Mouse (Mus musculus): ENCODE results near the gene Flvcr2. TPM values are rescaled to one million over a fixed set of nuclear protein-coding genes. Genes with fewer than 3 reads are reported as not detected.

Flvcr2 gene
- total and polyA plus RNA-seq, 2 experiments from 2014 or later, result 4.2 to 5.5 TPM

- H3K9ac ChIP-seq (replicated peaks; ENCODE audit: low read length, poor library complexity, severe bottlenecking), result no peak overlapping the region
- H3K27me3 ChIP-seq (ENCODE audit: insufficient read depth, low read length), result no peaks in the 10 kb centered on the region
- no peak for TF ChIP-seq CTCF (IDR thresholded peaks at IDR 0.05)
- 55% methylated on average over 4 of the region's 4 CpGs for WGBS
- H3K9me3 ChIP-seq (ENCODE audit: low read length), result no peaks in the 10 kb centered on the region
- H3K4me1 ChIP-seq (ENCODE audit: insufficient read depth, low read length), result no peaks in the 10 kb centered on the region
- H3K4me3 ChIP-seq (ENCODE audit: low read depth, low read length), result no peak overlapping the region
- H3K4me2 ChIP-seq (ENCODE audit: low read depth, low read length, poor library complexity, severe bottlenecking), result no peak overlapping the region
- DNase-seq (ENCODE audit: low spot score), result no peak
- no peak for ATAC-seq (ENCODE audit: low FRiP score)
- H3K27ac ChIP-seq (ENCODE audit: low read depth, low read length), result no peak overlapping the region
- no peaks in the 10 kb centered on the region for H3K36me3 ChIP-seq (ENCODE audit: insufficient read depth, low read length)
Observed at GRCm38 (mm10) chr12:85767750-85768149, 21.4 kb downstream of the Flvcr2 start.

GRCm38 (mm10) chr12:85771356-85771755, 25.0 kb downstream of the Flvcr2 start:
- no peaks in the 10 kb centered on the region for H3K9me3 ChIP-seq (ENCODE audit: low read length)
- no peaks in the 10 kb centered on the region for H3K4me1 ChIP-seq (ENCODE audit: insufficient read depth, low read length)
- 90% methylated on average over 3 of the region's 3 CpGs for WGBS
- ATAC-seq (ENCODE audit: low FRiP score), result no peak
- no peak for TF ChIP-seq CTCF (IDR thresholded peaks at IDR 0.05)
- H3K27me3 ChIP-seq (ENCODE audit: insufficient read depth, low read length), result no peaks in the 10 kb centered on the region
- H3K4me3 ChIP-seq (ENCODE audit: low read depth, low read length), result no peak overlapping the region
- H3K4me2 ChIP-seq (ENCODE audit: low read depth, low read length, poor library complexity, severe bottlenecking), result no peak overlapping the region
- no peak overlapping the region for H3K27ac ChIP-seq (ENCODE audit: low read depth, low read length)
- no peak for DNase-seq (ENCODE audit: low spot score)
- H3K36me3 ChIP-seq (ENCODE audit: insufficient read depth, low read length), result no peaks in the 10 kb centered on the region
- no peak overlapping the region for H3K9ac ChIP-seq (replicated peaks; ENCODE audit: low read length, poor library complexity, severe bottlenecking)

- WGBS, result 79% methylated on average over 3 of the region's 3 CpGs
- TF ChIP-seq CTCF (IDR thresholded peaks at IDR 0.05), result no peak
- Histone ChIP-seq H3K27me3 (ENCODE audit: insufficient read depth, low read length) (no peaks in the 10 kb centered on the region), H3K9ac (replicated peaks; ENCODE audit: low read length, poor library complexity, severe bottlenecking) (no peak overlapping the region), H3K4me2 (ENCODE audit: low read depth, low read length, poor library complexity, severe bottlenecking) (no peak overlapping the region), H3K4me1 (ENCODE audit: insufficient read depth, low read length) (no peaks in the 10 kb centered on the region), H3K9me3 (ENCODE audit: low read length) (no peaks in the 10 kb centered on the region), H3K4me3 (ENCODE audit: low read depth, low read length) (no peak overlapping the region), H3K27ac (ENCODE audit: low read depth, low read length) (no peak overlapping the region), H3K36me3 (ENCODE audit: insufficient read depth, low read length) (no peaks in the 10 kb centered on the region)
- DNase-seq (ENCODE audit: low spot score) (no peak), ATAC-seq (ENCODE audit: low FRiP score) (no peak)
Observed at GRCm38 (mm10) chr12:85778962-85779361, 32.6 kb downstream of the Flvcr2 start.

GRCm38 (mm10) chr12:85779707-85780106, 33.4 kb downstream of the Flvcr2 start:
- no peak for ATAC-seq (ENCODE audit: low FRiP score)
- H3K36me3 ChIP-seq (ENCODE audit: insufficient read depth, low read length), result no peaks in the 10 kb centered on the region
- no peaks in the 10 kb centered on the region for H3K27me3 ChIP-seq (ENCODE audit: insufficient read depth, low read length)

GRCm38 (mm10) chr12:85781606-85782005, 35.3 kb downstream of the Flvcr2 start:
- H3K9me3 ChIP-seq (ENCODE audit: low read length), result no peaks in the 10 kb centered on the region
- H3K9ac ChIP-seq (replicated peaks; ENCODE audit: low read length, poor library complexity, severe bottlenecking), result no peak overlapping the region
- H3K27ac ChIP-seq (ENCODE audit: low read depth, low read length), result no peak overlapping the region
- no peaks in the 10 kb centered on the region for H3K27me3 ChIP-seq (ENCODE audit: insufficient read depth, low read length)
- H3K4me3 ChIP-seq (ENCODE audit: low read depth, low read length), result no peak overlapping the region
- H3K36me3 ChIP-seq (ENCODE audit: insufficient read depth, low read length), result no peaks in the 10 kb centered on the region
- H3K4me2 ChIP-seq (ENCODE audit: low read depth, low read length, poor library complexity, severe bottlenecking), result no peak overlapping the region
- TF ChIP-seq CTCF (IDR thresholded peaks at IDR 0.05), result no peak
- ATAC-seq (ENCODE audit: low FRiP score) (no peak), DNase-seq (ENCODE audit: low spot score) (no peak)
- no peaks in the 10 kb centered on the region for H3K4me1 ChIP-seq (ENCODE audit: insufficient read depth, low read length)
- WGBS, result 75% methylated on average over 3 of the region's 3 CpGs

More at GRCm38 (mm10) chr12:85779707-85780106, 33.4 kb downstream of the Flvcr2 start:
- no peaks in the 10 kb centered on the region for H3K4me1 ChIP-seq (ENCODE audit: insufficient read depth, low read length)
- 89% methylated on average over 5 of the region's 5 CpGs for WGBS
- no peak overlapping the region for H3K4me3 ChIP-seq (ENCODE audit: low read depth, low read length)
- no peak for DNase-seq (ENCODE audit: low spot score)
- no peak overlapping the region for H3K9ac ChIP-seq (replicated peaks; ENCODE audit: low read length, poor library complexity, severe bottlenecking)
- TF ChIP-seq CTCF (IDR thresholded peaks at IDR 0.05), result no peak
- no peaks in the 10 kb centered on the region for H3K9me3 ChIP-seq (ENCODE audit: low read length)
- H3K4me2 ChIP-seq (ENCODE audit: low read depth, low read length, poor library complexity, severe bottlenecking), result no peak overlapping the region
- H3K27ac ChIP-seq (ENCODE audit: low read depth, low read length), result no peak overlapping the region

GRCm38 (mm10) chr12:85784916-85785815, 38.8 kb downstream of the Flvcr2 start:
- DNase-seq (ENCODE audit: low spot score), result no peak
- WGBS, result 80% methylated on average over 19 of the region's 19 CpGs

More at GRCm38 (mm10) chr12:85784916-85785815, 38.8 kb downstream of the Flvcr2 start:
- H3K9me3 ChIP-seq (ENCODE audit: low read length), result no peaks in the 10 kb centered on the region
- H3K4me1 ChIP-seq (ENCODE audit: insufficient read depth, low read length), result no peaks in the 10 kb centered on the region
- H3K4me3 ChIP-seq (ENCODE audit: low read depth, low read length), result no peak overlapping the region
- ATAC-seq (ENCODE audit: low FRiP score), result no peak
- no peak for TF ChIP-seq CTCF (IDR thresholded peaks at IDR 0.05)
- H3K9ac ChIP-seq (replicated peaks; ENCODE audit: low read length, poor library complexity, severe bottlenecking), result no peak overlapping the region
- H3K27ac ChIP-seq (ENCODE audit: low read depth, low read length), result no peak overlapping the region
- no peaks in the 10 kb centered on the region for H3K36me3 ChIP-seq (ENCODE audit: insufficient read depth, low read length)
- H3K4me2 ChIP-seq (ENCODE audit: low read depth, low read length, poor library complexity, severe bottlenecking), result no peak overlapping the region
- no peaks in the 10 kb centered on the region for H3K27me3 ChIP-seq (ENCODE audit: insufficient read depth, low read length)
